ENCODE assay signal across 21 mouse cellular contexts in genomic region chr3:96730785-96731184, GRCm38 (mm10).
"Had no signal": no experiment of that assay in that cellular context is flagged by ENCODE, and none has a peak within 500 bp of the region (broad histone marks: within the 10 kb centered on the region; RNA-seq: fewer than 3 reads in every experiment).

No protein-coding gene starts in this region.

- H3K9me3 ChIP-seq: kidney, embryonic 15.5 days; limb, embryonic 10.5 days; limb, embryonic 13.5 days; liver, embryonic 12.5 days; liver, embryonic 15.5 days; lung, embryonic 15.5 days; midbrain, embryonic 12.5 days; midbrain, embryonic 15.5 days; neural tube, embryonic 12.5 days; neural tube, embryonic 15.5 days had no signal

- ATAC-seq: liver, embryonic 12.5 days; midbrain, embryonic 15.5 days had no signal

- DNase-seq: kidney, adult 8-10 months; kidney, postnatal 10 days; kidney, postnatal 36 days; liver; lung, adult 18-20 months; lung, postnatal 14 days; lung, postnatal 4 days; right cerebral cortex, adult 18-20 months; right cerebral cortex, postnatal 14 days; thymus, adult 18-20 months; thymus, postnatal 36 days had no signal

- H3K36me3 ChIP-seq: kidney, embryonic 15.5 days; limb, embryonic 13.5 days; liver, embryonic 12.5 days; liver, embryonic 15.5 days; lung, embryonic 15.5 days; midbrain, embryonic 12.5 days; midbrain, embryonic 15.5 days; neural tube, embryonic 12.5 days; neural tube, embryonic 15.5 days had no signal

- H3K4me2 ChIP-seq: kidney, embryonic 15.5 days; limb, embryonic 13.5 days; liver, embryonic 12.5 days; liver, embryonic 15.5 days; lung, embryonic 15.5 days; midbrain, embryonic 12.5 days; midbrain, embryonic 15.5 days; neural tube, embryonic 12.5 days; neural tube, embryonic 15.5 days had no signal

- H3K27ac ChIP-seq: kidney, embryonic 15.5 days; limb, embryonic 10.5 days; limb, embryonic 13.5 days; liver, embryonic 12.5 days; liver, embryonic 15.5 days; lung, embryonic 15.5 days; midbrain, embryonic 12.5 days; midbrain, embryonic 15.5 days; neural tube, embryonic 12.5 days; neural tube, embryonic 15.5 days had no signal

- H3K4me3 ChIP-seq: kidney, embryonic 15.5 days; limb, embryonic 10.5 days; limb, embryonic 13.5 days; liver, embryonic 12.5 days; liver, embryonic 15.5 days; lung, embryonic 15.5 days; midbrain, embryonic 12.5 days; midbrain, embryonic 15.5 days; neural tube, embryonic 12.5 days; neural tube, embryonic 15.5 days had no signal

- H3K9ac ChIP-seq: kidney, embryonic 15.5 days; limb, embryonic 13.5 days; liver, embryonic 12.5 days; liver, embryonic 15.5 days; lung, embryonic 15.5 days; midbrain, embryonic 12.5 days; midbrain, embryonic 15.5 days; neural tube, embryonic 12.5 days; neural tube, embryonic 15.5 days had no signal

- H3K27me3 ChIP-seq: kidney, embryonic 15.5 days; limb, embryonic 13.5 days; liver, embryonic 12.5 days; liver, embryonic 15.5 days; lung, embryonic 15.5 days; midbrain, embryonic 12.5 days; midbrain, embryonic 15.5 days; neural tube, embryonic 12.5 days; neural tube, embryonic 15.5 days had no signal
